Mouse (Mus musculus): Measurements from ENCODE around the gene Phf21b. TPM values are rescaled to one million over a fixed set of nuclear protein-coding genes. Genes with fewer than 3 reads are reported as not detected.

The Phf21b gene
- polyA plus RNA-seq, 1 experiment: 0.90 TPM

- TF ChIP-seq CTCF (IDR thresholded peaks at IDR 0.05; ENCODE audit: borderline replicate concordance, insufficient read depth, low read length) (no peak), POLR2A (IDR thresholded peaks at IDR 0.05; ENCODE audit: low read depth, low read length) (no peak)
- Histone ChIP-seq H3K27ac (ENCODE audit: insufficient read depth, low read length) (no peak overlapping the region), H3K4me1 (ENCODE audit: control insufficient read depth, insufficient read depth, low read length) (no peaks in the 10 kb centered on the region), H3K4me3 (ENCODE audit: insufficient read depth, low read length) (no peak overlapping the region)
Observed at GRCm38 (mm10) chr15:84823086-84823485, 32.8 kb downstream of the Phf21b start.

- TF ChIP-seq POLR2A (IDR thresholded peaks at IDR 0.05; ENCODE audit: low read depth, low read length): no peak
- no peak for TF ChIP-seq CTCF (IDR thresholded peaks at IDR 0.05; ENCODE audit: borderline replicate concordance, insufficient read depth, low read length)
Observed at GRCm38 (mm10) chr15:84820811-84821210, 35.0 kb downstream of the Phf21b start.

GRCm38 (mm10) chr15:84818284-84818683 lies 37.6 kb downstream of the Phf21b start:
- H3K4me1 ChIP-seq (ENCODE audit: control insufficient read depth, insufficient read depth, low read length): no peaks in the 10 kb centered on the region
- H3K4me3 ChIP-seq (ENCODE audit: insufficient read depth, low read length): no peak overlapping the region
- no peak for TF ChIP-seq CTCF (IDR thresholded peaks at IDR 0.05; ENCODE audit: borderline replicate concordance, insufficient read depth, low read length)
- TF ChIP-seq POLR2A (IDR thresholded peaks at IDR 0.05; ENCODE audit: low read depth, low read length): no peak
- H3K27ac ChIP-seq (ENCODE audit: insufficient read depth, low read length): no peak overlapping the region

More at GRCm38 (mm10) chr15:84820811-84821210, 35.0 kb downstream of the Phf21b start:
- no peaks in the 10 kb centered on the region for H3K4me1 ChIP-seq (ENCODE audit: control insufficient read depth, insufficient read depth, low read length)
- no peak overlapping the region for H3K4me3 ChIP-seq (ENCODE audit: insufficient read depth, low read length)
- H3K27ac ChIP-seq (ENCODE audit: insufficient read depth, low read length): no peak overlapping the region

- Histone ChIP-seq H3K4me3 (ENCODE audit: insufficient read depth, low read length) (no peak overlapping the region), H3K27ac (ENCODE audit: insufficient read depth, low read length) (no peak overlapping the region), H3K4me1 (ENCODE audit: control insufficient read depth, insufficient read depth, low read length) (no peaks in the 10 kb centered on the region)
- TF ChIP-seq CTCF (IDR thresholded peaks at IDR 0.05; ENCODE audit: borderline replicate concordance, insufficient read depth, low read length): no peak
- TF ChIP-seq POLR2A (IDR thresholded peaks at IDR 0.05; ENCODE audit: low read depth, low read length): no peak
Observed at GRCm38 (mm10) chr15:84817589-84817988, 38.3 kb downstream of the Phf21b start.

- Histone ChIP-seq H3K27ac (ENCODE audit: insufficient read depth, low read length) (no peak overlapping the region), H3K4me3 (ENCODE audit: insufficient read depth, low read length) (no peak overlapping the region), H3K4me1 (ENCODE audit: control insufficient read depth, insufficient read depth, low read length) (no peaks in the 10 kb centered on the region)
- TF ChIP-seq POLR2A (IDR thresholded peaks at IDR 0.05; ENCODE audit: low read depth, low read length) (no peak), CTCF (IDR thresholded peaks at IDR 0.05; ENCODE audit: borderline replicate concordance, insufficient read depth, low read length) (no peak)
Observed at GRCm38 (mm10) chr15:84815171-84815570, 40.7 kb downstream of the Phf21b start.

GRCm38 (mm10) chr15:84812831-84813357 lies 43.0 kb downstream of the Phf21b start:
- H3K4me3 ChIP-seq (ENCODE audit: insufficient read depth, low read length): no peak overlapping the region
- no peak for TF ChIP-seq CTCF (IDR thresholded peaks at IDR 0.05; ENCODE audit: borderline replicate concordance, insufficient read depth, low read length)
- H3K27ac ChIP-seq (ENCODE audit: insufficient read depth, low read length): no peak overlapping the region
- H3K4me1 ChIP-seq (ENCODE audit: control insufficient read depth, insufficient read depth, low read length): no peaks in the 10 kb centered on the region

GRCm38 (mm10) chr15:84811126-84811525 lies 44.7 kb downstream of the Phf21b start:
- no peaks in the 10 kb centered on the region for H3K4me1 ChIP-seq (ENCODE audit: control insufficient read depth, insufficient read depth, low read length)
- TF ChIP-seq CTCF (IDR thresholded peaks at IDR 0.05; ENCODE audit: borderline replicate concordance, insufficient read depth, low read length) (no peak), POLR2A (IDR thresholded peaks at IDR 0.05; ENCODE audit: low read depth, low read length) (no peak)
- H3K4me3 ChIP-seq (ENCODE audit: insufficient read depth, low read length): no peak overlapping the region
- H3K27ac ChIP-seq (ENCODE audit: insufficient read depth, low read length): no peak overlapping the region

- TF ChIP-seq CTCF (IDR thresholded peaks at IDR 0.05; ENCODE audit: borderline replicate concordance, insufficient read depth, low read length): no peak
- TF ChIP-seq POLR2A (IDR thresholded peaks at IDR 0.05; ENCODE audit: low read depth, low read length): no peak
- H3K27ac ChIP-seq (ENCODE audit: insufficient read depth, low read length): no peak overlapping the region
- H3K4me1 ChIP-seq (ENCODE audit: control insufficient read depth, insufficient read depth, low read length): no peaks in the 10 kb centered on the region
- H3K4me3 ChIP-seq (ENCODE audit: insufficient read depth, low read length): no peak overlapping the region
Observed at GRCm38 (mm10) chr15:84809275-84809952, 46.4 kb downstream of the Phf21b start.

- Histone ChIP-seq H3K4me3 (ENCODE audit: insufficient read depth, low read length) (no peak overlapping the region), H3K27ac (ENCODE audit: insufficient read depth, low read length) (no peak overlapping the region), H3K4me1 (ENCODE audit: control insufficient read depth, insufficient read depth, low read length) (no peaks in the 10 kb centered on the region)
- peak; percentile 37; the same call in 1 of the 2 replicates for TF ChIP-seq CTCF (IDR thresholded peaks at IDR 0.05; ENCODE audit: borderline replicate concordance, insufficient read depth, low read length)
- no peak for TF ChIP-seq POLR2A (IDR thresholded peaks at IDR 0.05; ENCODE audit: low read depth, low read length)
Observed at GRCm38 (mm10) chr15:84803685-84804084, 52.2 kb downstream of the Phf21b start.

- TF ChIP-seq CTCF (IDR thresholded peaks at IDR 0.05; ENCODE audit: borderline replicate concordance, insufficient read depth, low read length) (0 out of 2 replicates have a peak, but pooled peaks have one; percentile 10), POLR2A (IDR thresholded peaks at IDR 0.05; ENCODE audit: low read depth, low read length) (no peak)
- Histone ChIP-seq H3K4me3 (ENCODE audit: insufficient read depth, low read length) (no peak overlapping the region), H3K4me1 (ENCODE audit: control insufficient read depth, insufficient read depth, low read length) (no peaks in the 10 kb centered on the region), H3K27ac (ENCODE audit: insufficient read depth, low read length) (no peak overlapping the region)
Observed at GRCm38 (mm10) chr15:84800132-84800531, 55.7 kb downstream of the Phf21b start.

Data from embryonic fibroblast, embryonic 13.5 days (primary cell).